Mouse (Mus musculus) midbrain, embryonic 11.5 days (tissue): Measurements from ENCODE around the gene Ptov1. TPM values are rescaled to one million over a fixed set of nuclear protein-coding genes. Genes with fewer than 3 reads are reported as not detected.
A peak's percentile ranks its signal among the peaks of the same experiment; 100 is the strongest.

Source experiments
- ATAC-seq: fragments of 200-750 bp; cut with Nextera tagmentation; 2 replicates; pipeline ENCODE4 v1.8.0; 2017; ENCODE audit warnings: moderate TSS enrichment, moderate library complexity; ENCODE audit not compliant: low FRiP score
- DNase-seq: peaks from one replicate; pipeline ENCODE4 v3.0.0; 2015; ENCODE audit warnings: low spot score; ENCODE audit errors: missing footprints
- H3K27ac ChIP-seq: fragments of 300-500 bp; sonication (generic); 2 replicates; pipeline ENCODE4 v1.5.1; 2014; ENCODE audit warnings: low read depth, low read length
- H3K27me3 ChIP-seq: fragments of 300-500 bp; sonication (generic); 2 replicates; pipeline ENCODE4 v1.6.1; 2014; ENCODE audit warnings: mild to moderate bottlenecking, low read length, moderate library complexity, mixed read lengths; ENCODE audit not compliant: control insufficient read depth, insufficient read depth
- H3K36me3 ChIP-seq: fragments of 300-500 bp; sonication (generic); 2 replicates; pipeline ENCODE4 v1.6.1; 2014; ENCODE audit warnings: mild to moderate bottlenecking, low read length, moderate library complexity, mixed read lengths; ENCODE audit not compliant: control insufficient read depth, insufficient read depth
- H3K4me1 ChIP-seq: fragments of 300-500 bp; sonication (generic); 2 replicates; pipeline ENCODE4 v1.6.1; 2014; ENCODE audit warnings: low read length; ENCODE audit not compliant: control insufficient read depth, insufficient read depth
- H3K4me2 ChIP-seq: fragments of 300-500 bp; sonication (generic); 2 replicates; pipeline ENCODE4 v1.6.1; 2014; ENCODE audit warnings: mild to moderate bottlenecking, moderate library complexity
- H3K4me3 ChIP-seq: fragments of 300-500 bp; sonication (generic); 2 replicates; pipeline ENCODE4 v1.5.1; 2014; ENCODE audit warnings: low read depth, low read length
- H3K9ac ChIP-seq: fragments of 300-500 bp; sonication (generic); 2 replicates; pipeline ENCODE4 v1.6.1; 2014; ENCODE audit warnings: low read length
- H3K9me3 ChIP-seq: fragments of 300-500 bp; sonication (generic); 2 replicates; pipeline ENCODE4 v1.6.1; 2016; ENCODE audit warnings: low read length; ENCODE audit not compliant: control insufficient read depth
- WGBS: fragments of 180-500 bp; shearing (Covaris S2); extraction: QIAGEN DNeasy Blood & Tissue Kit; methylation state at CpG from one replicate; pipeline ENCODE4 v1.1.7; 2014; 5-methylcytosine and 5-hydroxymethylcytosine counted together
- polyA plus RNA-seq: library from polyadenylated mRNA; unstranded; fragments of >200 nt; fragmentation: Nextera tagmentation; extraction: Ambion mirVana; gene quantifications from 2 replicates; pipeline ENCODE4 v1.2.1, GENCODE M21; 2014

Ptov1 gene
- polyA plus RNA-seq, 1 experiment from 2014 or later, result 350 TPM

DNA sequence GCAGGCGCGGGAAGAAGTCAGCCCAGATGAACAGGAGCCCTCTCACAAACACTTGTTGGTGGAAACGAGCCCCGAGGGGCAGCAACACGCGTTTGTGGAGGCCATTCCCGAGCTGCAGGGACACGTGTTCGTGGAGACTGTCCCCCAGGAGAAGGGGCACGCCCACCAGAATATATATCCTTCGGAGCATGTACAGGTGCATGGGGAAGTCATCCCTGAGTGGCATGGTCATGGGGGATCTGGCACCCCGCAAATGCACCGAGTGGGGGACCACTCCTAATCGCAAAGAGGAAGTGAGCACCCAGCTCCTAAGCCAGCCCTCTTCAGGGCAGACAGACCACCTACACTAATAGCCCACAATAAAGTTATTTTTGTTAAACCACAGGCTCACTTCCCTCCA, 29.2 kb downstream of the Ptov1 start:
- H3K27me3 ChIP-seq, result peaks cover 20% of the 10 kb centered on the region
- H3K4me3 ChIP-seq, result no peak overlapping the region
- peaks cover 15% of the 10 kb centered on the region for H3K36me3 ChIP-seq
- 61% methylated on average over 14 of the region's 14 CpGs for WGBS
- no peak overlapping the region for H3K4me2 ChIP-seq
- DNase-seq (no peak), ATAC-seq (no peak)
- H3K27ac ChIP-seq, result no peak overlapping the region
- no peak overlapping the region for H3K9ac ChIP-seq
- H3K4me1 ChIP-seq, result peaks cover 9% of the 10 kb centered on the region
- no peaks in the 10 kb centered on the region for H3K9me3 ChIP-seq

DNA sequence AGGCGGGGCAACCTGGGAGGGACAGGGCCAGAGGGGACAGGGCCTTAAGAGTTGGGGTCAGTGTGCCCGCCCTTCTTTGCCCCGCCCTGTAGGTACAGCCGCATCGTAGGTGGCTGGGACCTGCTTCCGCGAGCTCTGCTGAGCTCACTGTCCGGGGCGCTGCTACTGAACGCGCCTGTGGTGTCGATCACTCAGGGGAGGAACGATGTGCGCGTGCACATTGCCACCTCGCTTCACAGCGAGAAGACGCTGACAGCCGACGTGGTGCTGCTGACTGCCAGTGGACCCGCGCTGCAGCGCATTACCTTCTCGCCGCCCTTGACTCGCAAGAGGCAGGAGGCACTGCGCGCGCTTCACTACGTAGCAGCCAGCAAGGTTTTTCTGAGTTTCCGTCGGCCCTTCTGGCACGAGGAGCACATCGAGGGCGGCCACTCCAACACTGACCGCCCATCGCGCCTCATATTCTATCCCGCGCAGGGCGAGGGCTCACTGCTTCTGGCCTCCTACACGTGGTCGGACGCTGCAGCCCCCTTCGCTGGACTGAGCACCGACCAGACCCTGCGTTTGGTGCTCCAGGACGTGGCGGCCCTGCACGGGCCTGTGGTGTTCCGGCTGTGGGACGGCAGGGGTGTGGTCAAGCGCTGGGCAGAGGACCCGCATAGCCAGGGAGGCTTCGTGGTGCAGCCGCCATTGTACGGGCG, 29.9 kb downstream of the Ptov1 start:
- H3K27me3 ChIP-seq, result peaks cover 20% of the 10 kb centered on the region
- DNase-seq (peak; percentile 91), ATAC-seq (peak; percentile 74)
- peaks cover 12% of the 10 kb centered on the region for H3K36me3 ChIP-seq
- H3K9me3 ChIP-seq, result no peaks in the 10 kb centered on the region
- H3K27ac ChIP-seq, result no peak overlapping the region
- WGBS, result 4% methylated on average over 58 of the region's 58 CpGs
- peak overlapping the region; percentile 47 for H3K4me2 ChIP-seq
- H3K4me1 ChIP-seq, result peaks cover 9% of the 10 kb centered on the region
- H3K9ac ChIP-seq, result peak overlapping the region; percentile 44
- peak overlapping the region; percentile 16 for H3K4me3 ChIP-seq

- H3K4me3 ChIP-seq, result peak overlapping the region; percentile 16; the same call in 1 of the 2 replicates
- H3K4me2 ChIP-seq, result peak overlapping the region; percentile 47
- ATAC-seq, result no peak
- H3K9me3 ChIP-seq, result no peaks in the 10 kb centered on the region
- H3K27me3 ChIP-seq, result peaks cover 20% of the 10 kb centered on the region
- H3K36me3 ChIP-seq, result peaks cover 7% of the 10 kb centered on the region
- H3K9ac ChIP-seq, result peak overlapping the region; percentile 44; the same call in 1 of the 2 replicates
- 30% methylated on average over 11 of the region's 11 CpGs for WGBS
- DNase-seq, result peak; percentile 89
- H3K27ac ChIP-seq, result no peak overlapping the region
- H3K4me1 ChIP-seq, result peaks cover 9% of the 10 kb centered on the region
These were observed 30.5 kb downstream of the Ptov1 start for GRCm38 (mm10) chr7:44839171-44839490.

GRCm38 (mm10) chr7:44838073-44838472, 31.5 kb downstream of the Ptov1 start:
- ATAC-seq (no peak), DNase-seq (no peak)
- Histone ChIP-seq H3K27ac (no peak overlapping the region), H3K9me3 (no peaks in the 10 kb centered on the region), H3K9ac (no peak overlapping the region), H3K4me1 (peaks cover 9% of the 10 kb centered on the region), H3K27me3 (peaks cover 20% of the 10 kb centered on the region), H3K4me2 (no peak overlapping the region), H3K36me3 (0 out of 2 replicates have a peak, but pooled peaks cover 3% of the 10 kb centered on the region), H3K4me3 (no peak overlapping the region)
- 89% methylated on average over 6 of the region's 6 CpGs for WGBS

DNA sequence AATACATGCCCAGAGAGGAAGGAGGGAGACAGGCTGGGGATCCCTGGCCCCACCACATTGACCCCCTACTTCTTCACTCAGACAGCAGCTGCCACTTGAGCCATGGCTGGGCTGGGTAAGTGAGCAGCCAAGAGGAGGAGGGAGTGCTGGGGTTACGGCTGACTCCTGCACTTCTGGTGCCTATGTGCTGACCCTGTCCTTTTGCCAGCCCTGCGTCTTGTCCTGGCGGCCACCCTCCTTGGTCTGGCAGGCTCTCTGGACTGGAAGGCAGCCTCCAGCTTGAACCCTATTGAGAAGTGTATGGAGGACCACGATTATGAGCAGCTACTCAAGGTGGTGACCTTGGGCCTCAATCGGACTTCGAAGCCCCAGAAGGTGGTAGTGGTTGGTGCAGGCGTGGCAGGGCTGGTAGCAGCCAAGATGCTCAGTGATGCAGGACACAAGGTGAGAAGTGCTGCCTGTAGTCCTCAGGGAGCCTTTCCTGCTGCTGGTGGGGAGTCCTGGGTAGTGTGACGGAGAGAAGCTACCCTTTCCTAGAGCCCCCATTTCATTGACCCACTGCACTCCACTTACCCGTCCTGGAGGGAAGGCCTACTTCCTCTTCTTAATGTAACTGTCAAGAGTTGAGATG, 33.0 kb downstream of the Ptov1 start:
- H3K9ac ChIP-seq, result no peak overlapping the region
- peaks cover 9% of the 10 kb centered on the region for H3K4me1 ChIP-seq
- WGBS, result 87% methylated on average over 9 of the region's 9 CpGs
- no peak overlapping the region for H3K4me2 ChIP-seq
- ATAC-seq (no peak), DNase-seq (no peak)
- no peak overlapping the region for H3K4me3 ChIP-seq
- H3K27me3 ChIP-seq, result peaks cover 20% of the 10 kb centered on the region
- H3K27ac ChIP-seq, result no peak overlapping the region
- H3K36me3 ChIP-seq, result peaks cover 2% of the 10 kb centered on the region; the same call in 1 of the 2 replicates
- no peaks in the 10 kb centered on the region for H3K9me3 ChIP-seq

GRCm38 (mm10) chr7:44836016-44836404, 33.6 kb downstream of the Ptov1 start:
- Histone ChIP-seq H3K27me3 (peaks cover 20% of the 10 kb centered on the region), H3K9ac (no peak overlapping the region), H3K4me2 (no peak overlapping the region), H3K4me3 (no peak overlapping the region), H3K9me3 (no peaks in the 10 kb centered on the region), H3K4me1 (peaks cover 9% of the 10 kb centered on the region), H3K27ac (no peak overlapping the region), H3K36me3 (peaks cover 6% of the 10 kb centered on the region)
- ATAC-seq, result no peak
- no peak for DNase-seq
- WGBS, result 57% methylated on average over 3 of the region's 3 CpGs

DNA sequence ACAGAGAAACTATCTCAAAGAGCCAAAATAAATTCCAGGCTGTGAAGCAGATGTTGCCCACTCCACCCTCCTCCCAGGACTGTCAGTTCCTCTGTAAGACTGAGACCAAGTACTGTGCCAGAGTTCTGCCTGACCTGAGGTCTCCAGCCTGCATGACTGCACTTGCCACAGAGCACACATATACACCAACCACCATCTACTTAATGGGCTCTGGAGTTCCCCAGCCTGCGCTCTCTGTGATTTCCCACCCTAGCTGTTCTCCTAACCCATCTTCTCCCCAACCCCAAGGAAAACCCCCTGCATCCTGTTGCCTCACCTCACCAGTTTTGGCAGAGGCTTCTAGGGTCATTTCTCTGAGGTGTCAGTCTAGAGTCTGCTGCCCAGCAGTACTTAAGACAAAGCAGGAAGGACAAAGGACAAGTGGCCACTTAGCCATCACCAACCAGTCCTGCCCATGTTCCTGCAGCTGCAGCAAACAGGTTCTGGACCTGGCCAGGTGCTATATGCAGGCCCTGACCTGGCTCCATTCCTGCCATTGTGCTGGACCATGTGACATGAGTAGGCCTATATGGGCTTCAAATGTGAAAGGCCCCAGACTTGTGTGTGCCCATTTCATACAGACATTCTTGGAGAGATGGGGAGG, 34.1 kb downstream of the Ptov1 start:
- Histone ChIP-seq H3K9me3 (no peaks in the 10 kb centered on the region), H3K27me3 (peaks cover 17% of the 10 kb centered on the region), H3K9ac (no peak overlapping the region), H3K27ac (no peak overlapping the region), H3K4me3 (no peak overlapping the region), H3K4me1 (peaks cover 9% of the 10 kb centered on the region), H3K36me3 (peaks cover 10% of the 10 kb centered on the region), H3K4me2 (no peak overlapping the region)
- DNase-seq (no peak), ATAC-seq (no peak)
- 82% methylated on average over 1 of the region's 1 CpGs for WGBS

DNA sequence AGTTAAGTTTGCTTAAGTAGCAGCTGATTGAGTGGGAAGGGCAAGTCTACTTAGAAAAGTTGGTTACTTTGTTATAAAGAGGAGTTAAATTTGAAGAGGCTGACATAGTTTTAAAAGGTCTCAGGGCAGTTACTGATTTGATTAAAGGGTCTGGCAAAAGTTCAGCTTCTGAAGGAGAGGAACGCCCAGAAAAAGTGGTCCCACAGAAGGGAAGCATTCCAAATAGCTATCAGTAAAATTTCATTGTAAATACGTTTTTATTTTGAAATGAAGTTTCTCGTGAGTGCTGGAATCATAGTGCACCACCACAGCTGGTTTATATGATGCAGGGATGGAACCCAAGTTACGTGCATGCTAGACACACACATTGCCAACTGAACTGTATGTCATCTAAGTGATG, 36.8 kb downstream of the Ptov1 start:
- Histone ChIP-seq H3K4me2 (no peak overlapping the region), H3K27ac (no peak overlapping the region), H3K36me3 (peaks cover 29% of the 10 kb centered on the region), H3K4me3 (no peak overlapping the region), H3K4me1 (no peaks in the 10 kb centered on the region), H3K9ac (no peak overlapping the region), H3K9me3 (no peaks in the 10 kb centered on the region), H3K27me3 (no peaks in the 10 kb centered on the region)
- ATAC-seq (no peak), DNase-seq (no peak)
- 80% methylated on average over 4 of the region's 4 CpGs for WGBS

DNA sequence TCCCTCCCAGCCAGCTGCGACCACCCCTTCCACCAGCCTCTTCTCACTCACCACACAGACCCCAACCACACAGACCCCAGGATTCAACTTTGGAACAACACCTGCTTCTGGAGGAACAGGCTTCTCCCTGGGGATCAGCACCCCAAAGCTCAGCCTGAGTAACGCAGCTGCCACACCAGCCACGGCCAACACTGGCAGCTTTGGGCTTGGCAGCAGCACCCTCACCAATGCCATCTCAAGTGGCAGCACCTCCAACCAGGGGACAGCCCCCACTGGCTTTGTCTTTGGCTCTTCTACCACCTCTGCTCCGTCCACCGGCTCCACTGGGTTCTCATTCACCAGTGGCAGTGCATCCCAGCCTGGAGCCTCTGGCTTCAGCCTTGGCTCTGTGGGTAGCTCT, 40.9 kb downstream of the Ptov1 start:
- Histone ChIP-seq H3K36me3 (peaks cover 29% of the 10 kb centered on the region), H3K27ac (no peak overlapping the region), H3K4me1 (peaks cover 2% of the 10 kb centered on the region; the same call in 1 of the 2 replicates), H3K4me3 (no peak overlapping the region), H3K9ac (no peak overlapping the region), H3K4me2 (no peak overlapping the region), H3K27me3 (no peaks in the 10 kb centered on the region), H3K9me3 (no peaks in the 10 kb centered on the region)
- ATAC-seq, result no peak
- WGBS, result 92% methylated on average over 5 of the region's 5 CpGs
- DNase-seq, result no peak
